Comparison of ENCODE assay signal across 22 mouse cellular contexts in genomic region chr2:102853297-102853696, GRCm38 (mm10). TPM values are rescaled to one million over a fixed set of nuclear protein-coding genes. Genes with fewer than 3 reads are reported as not detected.
DNase-seq lines count a peak whose midpoint lies in the region; TF ChIP-seq lines count a peak whose summit lies in the region.
"Had no signal": no experiment of that assay in that cellular context is flagged by ENCODE, and none has a peak within 500 bp of the region (broad histone marks: within the 10 kb centered on the region; RNA-seq: fewer than 3 reads in every experiment).

No protein-coding gene starts in this region.

- dilution Hi-C loops in CH12.LX (cut with MboI; ENCODE audit: extremely low pct_ligation_motif_present, extremely low pct_unique_long_range_greater_than_20kb, low sequenced_read_pairs) = no loop called here

- peak; percentile 38 for DNase-seq in CD4-positive helper T cell, adult 2 months (ENCODE audit: low read depth, low spot score)
- peak; percentile 47 for DNase-seq in CD4-positive, CD25-positive, alpha-beta regulatory T cell, adult 2 months (ENCODE audit: low read depth, low spot score)
- peak; percentile 59 for DNase-seq in CH12.LX (ENCODE audit: extremely low read depth)
- DNase-seq in induced T-regulatory cell, adult 2 months (ENCODE audit: low read depth) = peak; percentile 65
- no peak for DNase-seq in layer of hippocampus, postnatal 10 days (ENCODE audit: low spot score in 2 of 2)
- DNase-seq in left cerebral cortex, postnatal 4 days = no peak
- no peak for DNase-seq in urinary bladder, adult 18-20 months (ENCODE audit: low spot score in 2 of 2)
- DNase-seq in kidney, adult 8-10 months = no peak
- DNase-seq: adrenal gland, postnatal 10 days; adrenal gland, postnatal 25 days; cerebellum, adult 11 months; cerebellum, adult 18-20 months; cerebellum, adult 8-10 months; cerebellum, adult 9-11 months; cerebellum, postnatal 14 days; cerebellum, postnatal 36 days; embryo, embryonic 11 days had no signal

- no peak overlapping the region for H3K27ac ChIP-seq in CH12.LX (ENCODE audit: insufficient read depth, low read depth)
- H3K27ac ChIP-seq: embryonic facial prominence, embryonic 13.5 days; embryonic facial prominence, embryonic 15.5 days; forebrain, embryonic 10.5 days; forebrain, embryonic 12.5 days had no signal

- no peak overlapping the region for H3K9ac ChIP-seq in CH12.LX (ENCODE audit: insufficient read depth, low read depth)
- H3K9ac ChIP-seq: embryonic facial prominence, embryonic 13.5 days; embryonic facial prominence, embryonic 15.5 days; forebrain, embryonic 12.5 days had no signal

- H3K79me2 ChIP-seq in CH12.LX (replicated peaks; ENCODE audit: control insufficient read depth, extremely low read depth, insufficient read depth, poor library complexity, severe bottlenecking) = peaks cover 1% of the 10 kb centered on the region

- no peaks in the 10 kb centered on the region for H3K9me3 ChIP-seq in CH12.LX (replicated peaks; ENCODE audit: low read length)
- H3K9me3 ChIP-seq: embryonic facial prominence, embryonic 13.5 days; embryonic facial prominence, embryonic 15.5 days; forebrain, embryonic 10.5 days; forebrain, embryonic 12.5 days had no signal

- peak overlapping the region; percentile 27; the same call in 1 of the 2 replicates for H3K4me2 ChIP-seq in CH12.LX (ENCODE audit: insufficient read depth, low read depth, poor library complexity, severe bottlenecking)
- H3K4me2 ChIP-seq: embryonic facial prominence, embryonic 13.5 days; embryonic facial prominence, embryonic 15.5 days; forebrain, embryonic 12.5 days had no signal

- no peak; the same call in 1 of the 2 replicates for TF ChIP-seq POLR2A in CH12.LX (IDR thresholded peaks at IDR 0.05; ENCODE audit: low read depth, low read length)

- H3K4me3 ChIP-seq in CH12.LX (replicated peaks in 1 of 3; ENCODE audit: low read depth in 2 of 3, low read length in 2 of 3, poor library complexity in 1 of 3) = no peak overlapping the region
- H3K4me3 ChIP-seq: embryonic facial prominence, embryonic 13.5 days; embryonic facial prominence, embryonic 15.5 days; erythroblast, embryonic 14.5 days; forebrain, embryonic 10.5 days; forebrain, embryonic 12.5 days had no signal

- no peaks in the 10 kb centered on the region for H3K27me3 ChIP-seq in CH12.LX (replicated peaks)
- H3K27me3 ChIP-seq: embryonic facial prominence, embryonic 13.5 days; embryonic facial prominence, embryonic 15.5 days; forebrain, embryonic 12.5 days had no signal

- no peak for TF ChIP-seq RAD21 in CH12.LX (IDR thresholded peaks at IDR 0.05; ENCODE audit: low read depth, low read length)

- H3K4me1 ChIP-seq in CH12.LX (ENCODE audit: control insufficient read depth in 1 of 2, insufficient read depth in 2 of 2) = peaks cover 11 to 72% of the 10 kb centered on the region in 2 experiments
- H3K4me1 ChIP-seq: embryonic facial prominence, embryonic 13.5 days; embryonic facial prominence, embryonic 15.5 days; forebrain, embryonic 12.5 days had no signal

- peaks cover 66 to 95% of the 10 kb centered on the region in 2 experiments for H3K36me3 ChIP-seq in CH12.LX (replicated peaks in 1 of 2; ENCODE audit: control insufficient read depth in 1 of 2, insufficient read depth in 1 of 2, low read length in 1 of 2)
- H3K36me3 ChIP-seq: forebrain, embryonic 10.5 days; forebrain, embryonic 12.5 days had no signal

- TF ChIP-seq CTCF in CH12.LX (conservative IDR thresholded peaks at IDR 0.05 in 1 of 2, IDR thresholded peaks at IDR 0.05 in 1 of 2; ENCODE audit: low read depth in 2 of 2, low read length in 2 of 2) = no peak

- in situ Hi-C loops in CH12.LX (cut with MboI; ENCODE audit: low pct_ligation_motif_present, low pct_unique_long_range_greater_than_20kb, low sequenced_read_pairs) = no loop called here

- TF ChIP-seq EP300 in CH12.LX (IDR thresholded peaks at IDR 0.05; ENCODE audit: low read length) = peak; percentile 91

- intact Hi-C loops in left cerebral cortex, postnatal 4 days (cut with DNase I) = no loop called here

TF ChIP-seq in CH12.LX, 34 proteins besides CTCF, POLR2A, EP300 and RAD21:
- TF ChIP-seq ZKSCAN1 (IDR thresholded peaks at IDR 0.05; ENCODE audit: borderline replicate concordance, low read depth, low read length) (no peak), MAFK (IDR thresholded peaks at IDR 0.05; ENCODE audit: insufficient replicate concordance, low read length) (0 out of 2 replicates have a peak, but pooled peaks have one; percentile 43), BHLHE40 (IDR thresholded peaks at IDR 0.05; ENCODE audit: low read depth, low read length) (peak; percentile 71), ETS1 (conservative IDR thresholded peaks at IDR 0.05; ENCODE audit: low read depth, low read length) (peak; percentile 41; the same call in 1 of the 2 replicates), JUND (conservative IDR thresholded peaks at IDR 0.05; ENCODE audit: low read depth, low read length) (peak; percentile 69; the same call in 1 of the 2 replicates), SMC3 (IDR thresholded peaks at IDR 0.05; ENCODE audit: low read depth, low read length) (peak; percentile 26), IRF4 (IDR thresholded peaks at IDR 0.05; ENCODE audit: low read depth, low read length) (peak; percentile 90), MXI1 (IDR thresholded peaks at IDR 0.05; ENCODE audit: low read depth, low read length) (peak; percentile 69; the same call in 1 of the 2 replicates), MAX (IDR thresholded peaks at IDR 0.05; ENCODE audit: low read length) (no peak), MYC (IDR thresholded peaks at IDR 0.05; ENCODE audit: low read depth, low read length) (peak; percentile 51; the same call in 1 of the 2 replicates), CHD2 (IDR thresholded peaks at IDR 0.05; ENCODE audit: low read length) (peak; percentile 42; the same call in 1 of the 2 replicates), MEF2A (IDR thresholded peaks at IDR 0.05; ENCODE audit: borderline replicate concordance, low read depth, low read length) (peak; percentile 30; the same call in 1 of the 2 replicates), TCF12 (IDR thresholded peaks at IDR 0.05; ENCODE audit: low read depth, low read length) (0 out of 2 replicates have a peak, but pooled peaks have one; percentile 36), ELF1 (IDR thresholded peaks at IDR 0.05; ENCODE audit: low read depth, low read length) (no peak), JUN (IDR thresholded peaks at IDR 0.05; ENCODE audit: insufficient read depth, low read depth, low read length) (peak; percentile 47; the same call in 1 of the 2 replicates), NRF1 (IDR thresholded peaks at IDR 0.05; ENCODE audit: low read depth, low read length) (no peak), RCOR1 (conservative IDR thresholded peaks at IDR 0.05; ENCODE audit: low read depth, low read length) (peak; percentile 41; the same call in 1 of the 2 replicates), SIN3A (IDR thresholded peaks at IDR 0.05; ENCODE audit: low read length) (peak; percentile 61; the same call in 1 of the 2 replicates)

RNA-seq across cellular contexts. Expression of gene Cd44, which starts 48.2 kb away (rescaled TPM):
- total RNA-seq in CH12.LX (2012; rRNA removed) (122 and 153 TPM in 2 replicates), CH12.LX (2014; rRNA removed) (93.3 and 112 TPM in 2 replicates)
- polyA plus RNA-seq in CH12.LX (2012; ENCODE audit: insufficient read length, low read depth) = 95.3 and 102 TPM in 2 replicates
- total RNA-seq in layer of hippocampus, postnatal 10 days (2021) = 10 to 100 TPM; 10.2 to 10.9 TPM
- total RNA-seq in left cerebral cortex, postnatal 4 days (2021) = 10 to 100 TPM; 10.6 to 11.0 TPM

Comparison
In these comparisons a context has a peak if more than half of its experiments do, and no peak if none do; other contexts are left out.
1. DNase-seq: peak in CD4-positive helper T cell, adult 2 months (single experiment), CD4-positive, CD25-positive, alpha-beta regulatory T cell, adult 2 months (single experiment), CH12.LX (single experiment) and induced T-regulatory cell, adult 2 months (single experiment); none in layer of hippocampus, postnatal 10 days (0 of 2), left cerebral cortex, postnatal 4 days (single experiment), urinary bladder, adult 18-20 months (0 of 2) and kidney, adult 8-10 months (0 of 2).
2. RNA of gene Cd44, which starts 48.2 kb away (total RNA-seq): 93.3 to 153 TPM in CH12.LX; 10.6 to 11.0 TPM in left cerebral cortex, postnatal 4 days and 10.2 to 10.9 TPM in layer of hippocampus, postnatal 10 days; every median in the first group is over 4 times any median in the second.